Mouse (Mus musculus): Measurements from ENCODE around the gene Foxd1.

Gene Foxd1

GRCm38 (mm10) chr13:98390771-98391634 lies 37.0 kb downstream of the Foxd1 start:
- DNase-seq = no peak

- DNase-seq = no peak
Measured at GRCm38 (mm10) chr13:98391635-98391990, 37.6 kb downstream of the Foxd1 start.

GRCm38 (mm10) chr13:98392031-98392430 lies 38.0 kb downstream of the Foxd1 start:
- no peak for DNase-seq

- no peak for DNase-seq
Measured at GRCm38 (mm10) chr13:98393356-98394070, 39.5 kb downstream of the Foxd1 start.

Measured in right cerebral cortex, adult 18-20 months (tissue).